Mouse (Mus musculus) neural tube, embryonic 10.5 days (tissue): ENCODE measurements at regions not wholly inside any gene's neighbourhood (a gene's known extent, or its start where the extent isn't known, plus 50 kb on each side); places are given as distances from the start of the nearest gene placed in this dataset.

Source experiments
- DNase-seq: peaks from one replicate; pipeline ENCODE4 v3.0.0-alpha.2; 2017; ENCODE audit warnings: low spot score; ENCODE audit errors: extremely low spot score

DNA sequence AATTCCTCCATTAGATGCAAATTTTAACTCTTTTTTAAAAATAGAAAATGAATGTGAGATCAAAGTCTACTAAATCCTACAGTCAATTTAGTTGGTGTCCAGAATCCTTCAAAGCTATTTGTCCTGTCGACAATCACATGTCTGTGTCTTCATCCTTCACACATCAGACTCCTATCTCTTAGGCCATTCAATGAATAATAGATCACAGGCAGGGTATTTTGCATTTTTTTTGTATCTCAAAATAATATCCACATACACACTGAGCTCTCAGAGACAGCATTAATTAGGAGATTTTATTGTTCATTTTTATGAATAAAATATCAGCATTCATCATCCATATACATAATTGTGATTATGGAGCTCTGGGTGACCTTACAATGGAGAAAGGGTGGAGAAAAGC, 427.2 kb downstream of the Hao1 start:
- DNase-seq, result no peak

DNA sequence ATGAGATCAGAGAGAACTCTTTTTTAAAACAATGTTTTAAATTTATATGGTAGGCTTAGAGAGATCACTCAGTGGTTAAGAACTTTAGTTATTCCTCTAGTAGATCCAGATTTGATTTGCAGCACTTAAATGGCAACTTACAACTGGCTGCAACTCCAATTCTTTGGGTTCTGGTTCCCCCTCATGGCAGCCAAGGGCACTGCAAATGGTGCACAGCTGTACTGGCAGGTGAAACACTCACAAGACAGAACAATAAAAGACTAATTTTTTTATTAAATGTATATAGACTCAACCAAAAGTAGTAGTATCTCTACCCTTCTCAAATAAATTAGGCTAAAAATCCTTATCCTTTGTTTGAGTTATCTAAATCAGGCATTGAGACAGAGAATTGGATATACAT, 446.9 kb downstream of the Hao1 start:
- DNase-seq, result no peak

DNA sequence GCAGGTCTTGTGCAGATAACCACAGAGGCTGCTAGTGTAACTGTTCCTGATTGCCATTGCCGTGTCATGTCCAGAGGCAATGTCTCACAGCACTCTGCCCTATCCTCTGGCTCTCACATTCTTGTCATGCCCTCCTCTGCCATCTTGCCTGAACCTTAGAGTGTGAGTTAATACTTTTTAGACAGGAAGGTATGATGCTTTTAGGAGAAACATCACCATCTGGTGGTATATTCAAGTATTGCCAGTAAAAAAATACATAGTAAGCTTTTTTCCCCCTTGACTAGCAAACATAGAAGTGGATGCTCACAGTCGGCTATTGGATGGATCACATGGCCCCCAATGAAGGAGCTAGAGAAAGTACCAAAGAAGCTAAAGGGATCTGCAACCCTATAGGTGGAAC, 465.8 kb downstream of the Hao1 start:
- no peak for DNase-seq

DNA sequence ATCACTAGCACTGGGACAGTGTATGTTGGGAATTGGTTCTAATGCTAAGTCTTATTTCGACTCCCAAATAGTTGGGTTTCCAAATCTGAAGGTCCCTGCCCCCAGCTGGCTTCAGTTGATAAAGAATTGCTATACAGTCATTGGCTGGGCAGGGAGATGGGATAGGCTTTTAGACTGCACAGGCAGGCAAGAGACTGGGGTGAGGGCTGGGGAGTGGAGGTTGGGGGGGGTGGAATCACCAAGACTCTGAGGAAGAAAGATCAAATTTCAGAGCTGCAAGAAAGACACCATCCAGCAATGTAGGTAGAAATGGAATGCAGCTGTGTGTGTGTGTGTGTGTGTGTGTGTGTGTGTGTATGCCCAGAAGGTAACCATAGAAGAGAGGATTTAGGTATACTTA, 474.0 kb downstream of the Hao1 start:
- DNase-seq, result no peak

DNA sequence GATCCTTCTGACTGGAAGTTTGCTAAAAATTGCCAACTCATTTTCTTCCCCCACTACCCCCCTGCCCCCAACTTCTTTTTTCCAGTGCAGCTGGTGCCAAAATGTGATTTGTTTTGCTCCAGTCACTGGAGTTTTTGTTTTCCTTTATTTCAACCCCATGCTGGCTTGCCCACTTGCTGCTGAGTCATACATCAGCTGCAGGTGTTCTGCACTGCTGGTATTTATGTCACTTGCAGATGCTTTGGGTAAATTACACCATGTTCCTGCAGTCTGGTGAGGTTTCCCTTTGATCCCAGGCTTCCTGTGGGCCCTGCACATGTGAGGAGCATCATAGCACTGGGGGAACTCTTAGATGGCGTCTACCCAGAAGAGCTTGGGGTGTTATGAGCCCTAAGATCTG, 476.2 kb downstream of the Hao1 start:
- DNase-seq, result peak; percentile 22

DNA sequence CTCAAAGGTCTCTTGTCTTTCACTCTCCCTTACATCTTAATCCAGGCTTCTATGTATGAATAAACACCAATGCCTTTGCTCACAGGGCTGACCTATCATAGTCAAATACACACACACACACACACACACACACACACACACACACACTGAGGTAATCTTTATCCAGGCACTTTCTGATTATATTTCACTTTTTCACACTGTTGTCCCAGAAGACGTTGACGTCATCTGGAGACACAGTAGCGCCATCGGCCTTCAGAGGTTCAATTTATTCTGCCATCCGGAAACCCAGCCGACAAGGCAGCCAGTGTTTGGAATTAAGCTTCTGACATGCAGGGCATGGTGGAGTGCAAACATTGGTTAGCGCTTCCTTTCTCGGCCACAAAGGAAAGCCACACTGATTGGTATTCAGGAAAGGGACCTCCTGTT, 486.2 kb downstream of the Hao1 start:
- DNase-seq, result no peak

DNA sequence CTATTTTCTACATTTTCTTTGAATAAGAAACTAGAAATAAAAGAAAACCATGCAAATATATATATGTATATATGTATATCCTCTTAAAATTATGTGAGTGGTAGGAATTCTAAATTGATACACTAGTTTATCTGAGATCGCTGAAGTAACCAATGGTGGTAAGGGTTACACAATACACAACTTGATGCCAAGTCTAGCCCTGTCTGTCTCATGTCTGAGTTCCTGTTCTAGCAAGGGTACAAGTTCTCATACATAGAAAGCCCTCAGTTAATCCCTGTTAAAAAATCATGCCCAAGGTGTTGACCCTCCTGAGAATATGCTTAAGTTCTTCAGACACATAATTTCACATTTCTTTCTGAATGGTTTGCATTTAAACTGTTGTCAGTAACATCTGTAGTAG, 486.8 kb downstream of the Hao1 start:
- no peak for DNase-seq

DNA sequence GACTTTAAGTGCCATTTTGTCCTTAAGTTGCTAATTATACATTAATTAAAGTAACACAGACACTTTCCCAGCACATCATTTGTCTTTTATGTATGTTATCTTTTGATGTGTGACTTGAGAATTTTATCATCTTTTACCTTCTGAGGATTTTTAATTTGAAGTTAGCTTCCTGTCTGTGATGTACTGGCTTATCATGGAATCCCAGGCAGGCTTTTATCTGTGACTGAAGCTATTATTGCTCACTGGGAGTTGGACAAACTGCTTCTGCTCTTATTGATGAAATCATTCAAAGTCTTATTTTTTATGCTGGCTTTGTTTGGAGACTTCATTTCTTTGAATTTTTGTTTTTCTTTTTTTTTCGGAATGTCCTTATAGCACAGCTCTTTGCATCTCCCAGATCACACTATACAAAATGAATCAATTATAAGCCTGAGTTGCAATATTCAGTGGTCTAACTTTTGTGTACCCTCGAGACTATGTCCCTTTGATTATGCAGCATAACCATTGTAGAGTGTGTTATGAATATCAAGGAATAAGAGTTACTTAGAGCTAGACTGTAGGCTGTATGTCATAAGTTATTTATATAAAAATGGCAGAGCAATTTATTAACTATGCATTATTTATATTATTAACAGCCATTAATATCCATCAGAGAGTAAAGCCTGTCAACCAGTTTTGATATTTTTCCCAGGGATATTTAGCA, 494.1 kb downstream of the Hao1 start:
- no peak for DNase-seq

DNA sequence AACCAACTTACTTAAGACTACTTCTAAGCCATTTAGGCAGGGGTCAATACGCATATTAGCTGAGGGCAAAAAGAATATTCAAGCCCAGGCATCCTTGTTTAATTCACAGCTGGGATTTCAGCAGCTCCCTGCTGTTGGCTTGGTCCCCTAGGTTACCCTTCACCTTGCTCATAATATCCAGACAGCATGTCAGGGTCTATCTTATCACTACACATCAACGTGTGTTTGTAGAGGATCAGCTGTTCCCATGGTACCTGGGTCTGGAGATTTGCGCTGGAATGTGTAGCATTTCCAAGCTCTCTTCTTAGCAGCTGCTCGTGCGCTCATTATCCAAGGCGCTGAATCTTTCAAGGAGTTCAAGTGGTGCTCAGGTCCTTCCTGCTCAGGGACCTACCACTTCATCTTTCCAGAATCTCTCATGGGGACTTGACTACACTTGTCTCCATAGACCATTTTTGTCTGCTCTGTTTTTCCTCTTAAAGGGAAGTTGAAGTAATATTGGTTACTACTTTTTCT, 484.5 kb downstream of the Bmp2 start:
- no peak for DNase-seq

DNA sequence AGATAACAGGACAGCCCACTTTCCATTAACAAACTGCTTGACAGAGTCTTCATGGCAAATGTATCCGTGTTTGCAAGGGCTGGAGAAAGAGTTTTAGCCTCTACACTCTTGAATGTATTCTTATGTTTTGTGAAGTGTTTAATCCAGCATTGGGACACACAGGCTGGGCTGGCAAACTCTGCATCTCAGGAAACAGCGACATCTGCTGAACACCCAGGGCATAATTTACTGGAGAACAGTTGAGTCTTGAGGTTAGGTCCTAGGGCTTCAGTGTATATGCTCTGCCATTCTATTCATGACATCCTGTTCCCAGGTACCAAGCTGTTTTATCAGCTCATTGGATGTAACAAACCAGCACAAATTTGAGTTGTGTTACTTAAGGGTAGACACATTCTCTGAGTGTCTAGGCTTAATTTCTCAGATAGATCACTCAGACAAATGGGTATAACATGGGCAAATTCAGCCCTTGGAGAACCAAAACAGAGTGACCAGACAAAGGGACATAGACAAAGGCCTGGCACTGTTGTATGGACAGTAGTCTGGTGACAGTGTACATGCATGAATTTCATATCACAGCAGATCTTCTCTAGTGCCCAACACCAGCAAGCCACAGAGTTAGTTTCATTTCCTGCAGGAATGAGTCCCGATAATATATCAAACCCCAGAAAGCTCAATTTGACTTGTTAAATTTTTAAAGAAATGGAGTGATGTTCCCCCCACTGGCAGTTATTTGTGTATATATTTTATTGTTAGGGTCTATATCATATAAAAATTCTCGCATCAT, 477.9 kb downstream of the Bmp2 start:
- peak; percentile 27 for DNase-seq

DNA sequence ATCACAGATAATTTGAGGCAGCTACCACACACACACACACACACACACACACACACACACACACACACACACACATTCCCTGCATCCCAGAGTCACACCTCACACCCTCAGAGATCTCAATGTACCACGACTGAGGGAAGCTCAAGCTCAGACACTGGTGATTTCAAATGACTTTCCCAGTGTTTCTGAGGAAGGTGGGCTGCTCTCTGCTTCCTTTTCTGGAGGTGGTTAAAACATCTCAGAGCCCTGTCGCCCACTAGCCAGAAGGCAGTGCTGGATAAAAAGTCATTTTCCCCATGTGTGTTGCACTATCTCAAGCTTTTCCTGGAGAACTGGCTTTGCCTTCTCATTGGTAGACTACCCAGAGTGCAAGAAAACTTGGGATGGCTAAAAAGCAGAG, 477.2 kb downstream of the Bmp2 start:
- no peak for DNase-seq

DNA sequence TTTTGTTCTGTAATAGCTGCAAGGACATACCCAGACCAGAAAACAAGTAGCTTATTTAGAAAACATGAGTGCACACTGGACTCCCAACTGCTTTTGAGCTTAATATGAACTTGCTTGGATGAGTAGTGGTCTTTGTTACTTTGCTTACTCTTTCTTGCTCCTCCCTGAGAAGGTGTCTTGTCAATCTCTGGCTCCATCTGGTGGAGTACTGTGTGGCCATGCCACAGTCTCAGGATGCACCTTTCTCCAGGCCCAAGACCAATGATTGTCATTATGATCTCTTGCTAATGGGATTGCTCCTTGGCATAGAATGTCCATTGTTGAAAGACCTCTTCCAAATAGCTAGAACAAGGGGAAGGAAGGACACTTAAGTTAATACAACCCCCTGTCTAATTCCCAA, 465.1 kb downstream of the Bmp2 start:
- no peak for DNase-seq

DNA sequence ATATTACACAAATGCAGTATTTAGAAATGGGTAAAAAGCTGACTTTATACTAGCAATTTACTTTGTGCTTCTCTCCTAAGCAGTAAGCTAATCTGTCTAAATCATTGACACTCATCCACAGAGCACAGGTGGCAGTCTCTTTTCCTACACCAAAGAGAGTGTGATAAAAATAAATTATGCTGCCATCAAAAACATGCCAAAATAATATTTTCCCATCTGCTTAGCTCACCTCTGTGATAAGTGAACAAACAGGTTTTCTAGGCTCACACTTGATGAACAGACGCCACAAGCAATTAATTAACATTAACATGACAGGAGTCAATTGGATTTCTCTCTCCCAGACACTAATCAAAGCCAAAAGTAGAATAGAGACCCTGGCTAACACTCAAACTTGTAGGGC, 451.2 kb downstream of the Bmp2 start:
- no peak for DNase-seq

DNA sequence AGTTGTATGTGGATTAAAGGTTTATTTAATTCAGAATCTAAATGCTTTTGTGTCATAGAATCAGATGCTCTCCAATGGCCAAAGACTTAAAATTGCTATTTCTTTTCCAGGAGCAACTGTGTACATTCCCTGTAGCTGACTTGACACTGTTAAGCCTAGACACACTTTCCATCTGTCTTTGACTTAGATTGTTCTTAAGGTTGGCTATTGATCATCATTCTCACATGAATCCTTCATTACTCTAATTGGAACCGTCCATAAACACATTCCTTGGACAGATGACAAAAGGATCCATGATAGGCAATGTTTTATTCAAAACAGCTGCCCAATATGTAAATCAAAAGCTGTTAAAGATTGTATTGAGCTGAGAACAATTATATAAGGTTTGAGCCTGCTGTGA, 442.8 kb downstream of the Bmp2 start:
- DNase-seq, result no peak

DNA sequence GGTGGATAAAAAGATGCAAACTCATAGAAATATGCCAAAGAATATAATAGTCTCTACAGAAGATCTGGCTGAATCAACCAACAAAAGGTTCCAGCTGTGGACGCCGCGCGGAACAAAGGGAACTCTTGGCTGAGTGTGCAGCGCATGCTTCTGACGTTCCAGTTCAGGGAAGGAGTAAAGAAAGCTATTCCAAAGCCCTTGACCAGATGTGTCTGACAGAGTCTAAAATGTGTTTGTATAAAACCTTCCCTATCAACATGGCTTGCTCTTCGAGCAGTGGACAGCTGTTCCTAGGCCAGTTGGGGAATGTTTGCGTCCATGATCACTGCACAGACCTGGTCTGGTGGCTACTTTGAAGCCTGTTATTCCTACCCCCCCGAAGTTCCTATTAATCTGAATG, 442.4 kb downstream of the Bmp2 start:
- no peak for DNase-seq

DNA sequence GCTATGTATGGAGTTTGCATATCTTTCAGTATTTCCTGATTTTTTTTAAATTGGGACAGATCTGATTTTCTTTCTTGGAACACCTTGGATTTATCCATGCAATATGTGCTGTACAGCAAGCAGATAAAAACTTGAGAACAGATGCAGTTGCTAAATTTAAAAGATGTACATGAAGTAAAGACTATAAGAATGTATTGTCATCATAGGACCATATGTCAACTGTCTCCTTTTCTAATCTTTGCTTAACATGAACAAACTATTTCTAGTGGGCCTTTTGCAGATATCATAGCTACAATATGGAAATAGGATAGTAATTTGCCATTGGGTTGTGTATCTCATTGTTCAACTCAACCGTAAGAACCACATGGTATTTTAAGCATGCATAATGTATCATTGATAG, 435.7 kb downstream of the Bmp2 start:
- no peak for DNase-seq
